11 mouse cellular contexts compared by ENCODE assay signal in the genomic region with DNA sequence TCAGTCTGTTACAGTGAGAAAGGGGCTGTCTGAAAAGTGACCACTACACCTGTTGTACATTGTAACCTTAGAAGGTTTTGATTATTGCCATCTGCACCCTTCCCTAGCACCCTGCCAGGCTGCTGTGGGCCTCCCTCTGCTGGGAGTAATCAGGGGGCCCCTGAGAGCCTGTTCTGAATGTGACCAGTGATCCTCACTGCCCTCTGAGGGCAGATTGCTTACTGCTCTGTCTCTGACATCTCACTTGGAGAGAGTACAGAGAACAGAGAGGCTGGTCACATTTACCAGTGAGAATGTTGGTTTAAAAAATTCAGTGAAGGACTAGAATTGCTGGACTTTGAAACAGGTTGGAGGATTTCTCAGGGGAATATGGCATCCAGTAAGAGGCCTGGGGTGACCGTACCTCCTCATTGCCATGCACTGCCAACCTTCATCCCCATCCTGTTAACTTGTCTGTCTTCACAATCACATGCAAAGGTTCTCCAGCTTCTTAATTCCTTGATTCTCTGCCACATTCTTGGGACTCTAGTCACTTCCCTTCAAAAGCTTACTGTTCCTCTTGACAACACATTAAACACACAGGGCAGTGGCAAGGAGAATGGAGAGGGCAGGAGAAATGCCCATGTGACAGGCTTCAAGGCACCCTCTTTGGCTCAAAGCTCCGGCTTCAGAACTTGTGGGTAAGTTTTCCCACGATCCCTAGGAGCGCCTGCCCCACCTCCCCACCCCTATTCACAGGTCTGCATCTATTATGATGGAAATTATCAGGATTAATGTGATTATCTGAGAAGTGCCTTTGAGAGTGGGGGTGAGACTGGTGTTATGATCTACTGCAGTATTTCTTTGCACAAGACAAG. TPM values are rescaled to one million over a fixed set of nuclear protein-coding genes. Genes with fewer than 3 reads are reported as not detected.
DNase-seq lines count a peak whose midpoint lies in the region; ATAC-seq and TF ChIP-seq lines count a peak whose summit lies in the region.
"Had no signal": no experiment of that assay in that cellular context is flagged by ENCODE, and none has a peak within 500 bp of the region (broad histone marks: within the 10 kb centered on the region; RNA-seq: fewer than 3 reads in every experiment).

No protein-coding gene starts in this region.

- no peaks in the 10 kb centered on the region for H3K9me3 ChIP-seq in hindbrain, embryonic 10.5 days
- H3K9me3 ChIP-seq in neural tube, embryonic 15.5 days (replicated peaks): no peaks in the 10 kb centered on the region
- H3K9me3 ChIP-seq in kidney, embryonic 14.5 days (ENCODE audit: control insufficient read depth, low read length): no peaks in the 10 kb centered on the region; the same call in 1 of the 2 replicates
- H3K9me3 ChIP-seq in intestine, postnatal 0 days (ENCODE audit: control insufficient read depth): no peaks in the 10 kb centered on the region
- H3K9me3 ChIP-seq: embryonic facial prominence, embryonic 15.5 days had no signal

- H3K4me2 ChIP-seq in neural tube, embryonic 15.5 days: no peak overlapping the region
- no peak overlapping the region for H3K4me2 ChIP-seq in kidney, embryonic 14.5 days (replicated peaks; ENCODE audit: low read depth, low read length)
- no peak overlapping the region for H3K4me2 ChIP-seq in intestine, postnatal 0 days (replicated peaks; ENCODE audit: low read depth)
- H3K4me2 ChIP-seq: embryonic facial prominence, embryonic 15.5 days had no signal

- H3K9ac ChIP-seq in neural tube, embryonic 15.5 days (replicated peaks): no peak overlapping the region
- H3K9ac ChIP-seq in kidney, embryonic 14.5 days (ENCODE audit: low read depth, low read length): no peak overlapping the region
- H3K9ac ChIP-seq in intestine, postnatal 0 days (ENCODE audit: low read depth, low read length): no peak overlapping the region
- H3K9ac ChIP-seq: embryonic facial prominence, embryonic 15.5 days had no signal

- WGBS in hindbrain, embryonic 10.5 days: 60% methylated on average over 4 of the region's 4 CpGs
- WGBS in neural tube, embryonic 15.5 days: 45% methylated on average over 4 of the region's 4 CpGs
- WGBS in kidney, embryonic 14.5 days: 90% methylated on average over 4 of the region's 4 CpGs
- WGBS in intestine, postnatal 0 days: 81% methylated on average over 4 of the region's 4 CpGs

- peaks cover 94% of the 10 kb centered on the region for H3K36me3 ChIP-seq in hindbrain, embryonic 10.5 days
- H3K36me3 ChIP-seq in neural tube, embryonic 15.5 days: peaks cover 35% of the 10 kb centered on the region
- H3K36me3 ChIP-seq in kidney, embryonic 14.5 days (ENCODE audit: control insufficient read depth, insufficient read depth, low read length): peaks cover 50% of the 10 kb centered on the region
- peaks cover 29% of the 10 kb centered on the region; the same call in 1 of the 2 replicates for H3K36me3 ChIP-seq in intestine, postnatal 0 days (ENCODE audit: control insufficient read depth, insufficient read depth)

- peak; percentile 69; the same call in 1 of the 2 replicates for ATAC-seq in neural tube, embryonic 15.5 days (ENCODE audit: low FRiP score)
- no peak for ATAC-seq in kidney, embryonic 14.5 days (ENCODE audit: low FRiP score, low TSS enrichment)
- ATAC-seq in intestine, postnatal 0 days: no peak

- H3K27ac ChIP-seq in layer of hippocampus, adult 2 months: peak overlapping the region; percentile 7; the same call in 1 of the 2 replicates
- peak overlapping the region; percentile 79 for H3K27ac ChIP-seq in hindbrain, embryonic 10.5 days
- H3K27ac ChIP-seq in neural tube, embryonic 15.5 days (replicated peaks): peak overlapping the region; percentile 65
- no peak overlapping the region for H3K27ac ChIP-seq in kidney, embryonic 14.5 days (ENCODE audit: low read depth, low read length)
- no peak overlapping the region for H3K27ac ChIP-seq in intestine, postnatal 0 days (ENCODE audit: low read depth, low read length)
- H3K27ac ChIP-seq: embryonic facial prominence, embryonic 15.5 days had no signal

- no peak for TF ChIP-seq CTCF in layer of hippocampus, adult 2 months (conservative IDR thresholded peaks at IDR 0.05)
- TF ChIP-seq CTCF in intestine, postnatal 0 days (IDR thresholded peaks at IDR 0.05; ENCODE audit: low read depth): no peak

- peaks cover 32% of the 10 kb centered on the region for H3K4me1 ChIP-seq in hindbrain, embryonic 10.5 days (replicated peaks)
- no peaks in the 10 kb centered on the region for H3K4me1 ChIP-seq in neural tube, embryonic 15.5 days
- no peaks in the 10 kb centered on the region for H3K4me1 ChIP-seq in kidney, embryonic 14.5 days (ENCODE audit: control insufficient read depth, insufficient read depth, low read length)
- no peaks in the 10 kb centered on the region for H3K4me1 ChIP-seq in intestine, postnatal 0 days (replicated peaks; ENCODE audit: control insufficient read depth, insufficient read depth, low read length)
- H3K4me1 ChIP-seq: embryonic facial prominence, embryonic 15.5 days had no signal

- no peaks in the 10 kb centered on the region for H3K27me3 ChIP-seq in hindbrain, embryonic 10.5 days (ENCODE audit: insufficient read depth, poor library complexity, severe bottlenecking)
- no peaks in the 10 kb centered on the region for H3K27me3 ChIP-seq in neural tube, embryonic 15.5 days (replicated peaks)
- no peaks in the 10 kb centered on the region for H3K27me3 ChIP-seq in kidney, embryonic 14.5 days (ENCODE audit: control insufficient read depth, insufficient read depth, low read length)
- H3K27me3 ChIP-seq in intestine, postnatal 0 days (replicated peaks; ENCODE audit: control insufficient read depth, insufficient read depth, low read length): no peaks in the 10 kb centered on the region
- H3K27me3 ChIP-seq: embryonic facial prominence, embryonic 15.5 days had no signal

- H3K4me3 ChIP-seq in layer of hippocampus, adult 2 months: no peak overlapping the region
- H3K4me3 ChIP-seq in hindbrain, embryonic 10.5 days: no peak overlapping the region
- H3K4me3 ChIP-seq in neural tube, embryonic 15.5 days (replicated peaks): no peak overlapping the region
- no peak overlapping the region for H3K4me3 ChIP-seq in kidney, embryonic 14.5 days (ENCODE audit: low read length)
- no peak overlapping the region for H3K4me3 ChIP-seq in intestine, postnatal 0 days (ENCODE audit: low read depth, low read length)
- H3K4me3 ChIP-seq: embryonic facial prominence, embryonic 15.5 days had no signal

- no peak for DNase-seq in layer of hippocampus, adult 2 months (ENCODE audit: low spot score in 2 of 2)
- no peak for DNase-seq in layer of hippocampus, postnatal 10 days (ENCODE audit: low spot score in 2 of 2)
- peak; percentile 30 for DNase-seq in hindbrain, embryonic 10.5 days (ENCODE audit: low spot score)
- peak; percentile 43 for DNase-seq in lung, postnatal 10 days
- DNase-seq in urinary bladder, postnatal 14 days (ENCODE audit: low spot score): no peak
- DNase-seq: heart, postnatal 36 days; kidney, postnatal 14 days had no signal

RNA-seq across cellular contexts. Expression of a gene that starts 26.1 kb away (rescaled TPM):
- total RNA-seq in layer of hippocampus, adult 2 months (2021): 1 to 10 TPM; 3.7 to 5.6 TPM
- 1 to 10 TPM; 5.7 to 6.6 TPM for total RNA-seq in layer of hippocampus, postnatal 10 days (2021)
- 0.86 and 1.8 TPM in 2 replicates for polyA plus RNA-seq in hindbrain, embryonic 10.5 days (2016; fragmentation: Nextera tagmentation; extraction: Ambion mirVana)
- 7.9 and 9.0 TPM in 2 replicates for polyA plus RNA-seq in neural tube, embryonic 15.5 days (2015; fragmentation: Nextera tagmentation; extraction: Ambion mirVana)
- 0.47 and 0.53 TPM in 2 replicates for polyA plus RNA-seq in kidney, embryonic 14.5 days (2014; fragmentation: Nextera tagmentation; extraction: Ambion mirVana)
- 13.0 and 13.7 TPM in 2 replicates for polyA plus RNA-seq in intestine, postnatal 0 days (2015; fragmentation: Nextera tagmentation; extraction: Ambion mirVana)

Comparison
In these comparisons a context has a peak if more than half of its experiments do, and no peak if none do; other contexts are left out.
1. DNase-seq: peak in hindbrain, embryonic 10.5 days (single experiment) and lung, postnatal 10 days (single experiment); none in layer of hippocampus, adult 2 months (0 of 2), layer of hippocampus, postnatal 10 days (0 of 2) and urinary bladder, postnatal 14 days (single experiment).
2. H3K27ac ChIP-seq: peak in layer of hippocampus, adult 2 months (single experiment), hindbrain, embryonic 10.5 days (single experiment) and neural tube, embryonic 15.5 days (single experiment); none in kidney, embryonic 14.5 days (single experiment) and intestine, postnatal 0 days (single experiment).